Mouse (Mus musculus): ENCODE data around the gene Serpina9.

DNA sequence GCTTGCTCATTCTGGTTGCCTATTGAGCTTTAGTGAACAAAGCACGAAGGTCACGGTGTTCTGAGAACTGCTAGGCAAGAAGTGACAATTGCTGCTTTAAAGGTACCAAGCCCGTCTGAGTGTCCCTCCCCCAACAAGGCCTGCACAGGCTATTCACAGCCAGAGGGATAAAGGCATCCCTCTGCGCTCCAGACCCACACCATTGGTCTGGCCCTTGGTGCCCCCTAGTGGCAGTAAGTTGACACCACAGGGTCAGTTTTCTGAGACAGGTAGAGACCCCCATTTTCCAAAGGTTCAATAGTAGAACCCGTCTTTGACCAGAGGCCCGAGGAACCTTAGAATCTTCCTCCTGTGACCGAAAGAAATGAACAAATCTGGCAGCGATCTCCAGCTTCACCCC, 16.4 kb upstream of the Serpina9 start:
- TF ChIP-seq CTCF (IDR thresholded peaks at IDR 0.05; ENCODE audit: borderline replicate concordance, extremely low read depth, insufficient read depth, insufficient read length): peak; percentile 52; the same call in 1 of the 2 replicates
- no peak for TF ChIP-seq POLR2A (IDR thresholded peaks at IDR 0.05; ENCODE audit: borderline replicate concordance, extremely low read depth, insufficient read depth, insufficient read length, poor library complexity, severe bottlenecking)

Data from brain, embryonic 14.5 days (tissue).